Mouse (Mus musculus) G1E (cell line): ENCODE measurements around the gene Gm21954.

Source experiments
- CTCF ChIP-seq: IDR thresholded peaks from 2 replicates; pipeline ENCODE4 v1.5.1; 2012; ENCODE audit warnings: low read depth, low read length, inconsistent platforms, mixed read lengths
- TAL1 ChIP-seq: conservative IDR thresholded peaks from 2 replicates; pipeline ENCODE4 v1.6.1; 2012; ENCODE audit warnings: low read depth, low read length, inconsistent platforms, mixed read lengths

DNA sequence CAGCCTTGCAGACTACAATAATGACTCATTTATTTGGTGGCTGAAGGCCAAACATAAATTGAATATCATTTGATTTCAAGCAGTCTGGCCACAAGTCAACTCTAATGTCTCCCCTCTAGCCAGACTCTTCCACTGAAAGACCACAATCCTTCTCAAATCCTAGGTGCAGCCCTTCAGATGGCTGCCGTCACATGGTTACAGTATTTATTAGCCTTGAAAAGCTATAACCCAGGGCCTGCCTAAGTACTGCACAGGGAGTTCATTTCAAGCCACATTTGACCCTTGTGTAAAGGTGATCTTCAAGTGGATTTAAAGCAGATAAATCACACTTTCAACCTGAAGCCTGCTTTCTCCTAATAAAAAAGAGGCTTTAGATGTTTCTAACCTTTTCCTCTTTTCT lies 37.7 kb downstream of the Gm21954 start:
- TF ChIP-seq CTCF (no peak), TAL1 (no peak)
